Mouse (Mus musculus): ENCODE data around the gene Fshb. TPM values are rescaled to one million over a fixed set of nuclear protein-coding genes. Genes with fewer than 3 reads are reported as not detected.

Fshb gene
- polyA plus RNA-seq (2015; fragmentation: Nextera tagmentation; extraction: Ambion mirVana) = not detected in 2 replicates

- Histone ChIP-seq H3K4me2 (ENCODE audit: low read depth, low read length) (no peak within 1 kb of the TSS), H3K36me3 (ENCODE audit: control insufficient read depth, insufficient read depth) (no peaks in the 10 kb centered on the region), H3K9me3 (replicated peaks; ENCODE audit: control insufficient read depth, low read length) (no peaks in the 10 kb centered on the region), H3K4me1 (ENCODE audit: control insufficient read depth, insufficient read depth, low read length) (no peaks in the 10 kb centered on the region), H3K4me3 (ENCODE audit: low read length) (no peak within 1 kb of the TSS), H3K27me3 (ENCODE audit: control insufficient read depth, insufficient read depth, low read length) (no peaks in the 10 kb centered on the region), H3K9ac (ENCODE audit: low read length) (no peak within 1 kb of the TSS), H3K27ac (ENCODE audit: low read length) (no peak within 1 kb of the TSS)
- WGBS = 67% methylated on average over 4 of the region's 4 CpGs
- ATAC-seq (replicated peaks; ENCODE audit: extremely low read depth, insufficient read depth, low FRiP score) = no peak
These were observed at the start of gene Fshb for GRCm38 (mm10) chr2:107059556-107059955. Fshb (minus strand) TSS chr2:107059656.

- Histone ChIP-seq H3K9ac (ENCODE audit: low read length) (no peak overlapping the region), H3K4me1 (ENCODE audit: control insufficient read depth, insufficient read depth, low read length) (peaks cover 6% of the 10 kb centered on the region), H3K36me3 (ENCODE audit: control insufficient read depth, insufficient read depth) (no peaks in the 10 kb centered on the region), H3K27me3 (ENCODE audit: control insufficient read depth, insufficient read depth, low read length) (no peaks in the 10 kb centered on the region), H3K4me2 (ENCODE audit: low read depth, low read length) (no peak overlapping the region), H3K4me3 (ENCODE audit: low read length) (no peak overlapping the region), H3K9me3 (replicated peaks; ENCODE audit: control insufficient read depth, low read length) (no peaks in the 10 kb centered on the region), H3K27ac (ENCODE audit: low read length) (no peak overlapping the region)
- no peak for ATAC-seq (replicated peaks; ENCODE audit: extremely low read depth, insufficient read depth, low FRiP score)
- 61% methylated on average over 2 of the region's 2 CpGs for WGBS
These were observed 24.8 kb upstream of the Fshb start for GRCm38 (mm10) chr2:107084256-107084655.

- 41% methylated on average over 14 of the region's 14 CpGs for WGBS
These were observed 23.8 kb upstream of the Fshb start for GRCm38 (mm10) chr2:107083071-107083885.

GRCm38 (mm10) chr2:107063260-107063659 lies 3.8 kb upstream of the Fshb start:
- Histone ChIP-seq H3K4me3 (ENCODE audit: low read length) (no peak overlapping the region), H3K36me3 (ENCODE audit: control insufficient read depth, insufficient read depth) (no peaks in the 10 kb centered on the region), H3K4me2 (ENCODE audit: low read depth, low read length) (no peak overlapping the region), H3K27me3 (ENCODE audit: control insufficient read depth, insufficient read depth, low read length) (no peaks in the 10 kb centered on the region), H3K4me1 (ENCODE audit: control insufficient read depth, insufficient read depth, low read length) (no peaks in the 10 kb centered on the region), H3K27ac (ENCODE audit: low read length) (no peak overlapping the region), H3K9me3 (replicated peaks; ENCODE audit: control insufficient read depth, low read length) (no peaks in the 10 kb centered on the region), H3K9ac (ENCODE audit: low read length) (no peak overlapping the region)
- ATAC-seq (replicated peaks; ENCODE audit: extremely low read depth, insufficient read depth, low FRiP score) = no peak
- WGBS = 45% methylated on average over 2 of the region's 2 CpGs

More at GRCm38 (mm10) chr2:107083071-107083885, 23.8 kb upstream of the Fshb start:
- Histone ChIP-seq H3K27me3 (ENCODE audit: control insufficient read depth, insufficient read depth, low read length) (no peaks in the 10 kb centered on the region), H3K9ac (ENCODE audit: low read length) (no peak overlapping the region), H3K36me3 (ENCODE audit: control insufficient read depth, insufficient read depth) (no peaks in the 10 kb centered on the region), H3K4me1 (ENCODE audit: control insufficient read depth, insufficient read depth, low read length) (peaks cover 6% of the 10 kb centered on the region), H3K27ac (ENCODE audit: low read length) (peak overlapping the region; percentile 73), H3K9me3 (replicated peaks; ENCODE audit: control insufficient read depth, low read length) (no peaks in the 10 kb centered on the region), H3K4me3 (ENCODE audit: low read length) (peak overlapping the region; percentile 2), H3K4me2 (ENCODE audit: low read depth, low read length) (peak overlapping the region; percentile 29)
- no peak for ATAC-seq (replicated peaks; ENCODE audit: extremely low read depth, insufficient read depth, low FRiP score)

- no peak for ATAC-seq (replicated peaks; ENCODE audit: extremely low read depth, insufficient read depth, low FRiP score)
- H3K4me2 ChIP-seq (ENCODE audit: low read depth, low read length) = no peak overlapping the region
- no peak overlapping the region for H3K4me3 ChIP-seq (ENCODE audit: low read length)
- no peaks in the 10 kb centered on the region for H3K9me3 ChIP-seq (replicated peaks; ENCODE audit: control insufficient read depth, low read length)
- no peak overlapping the region for H3K9ac ChIP-seq (ENCODE audit: low read length)
- no peak overlapping the region for H3K27ac ChIP-seq (ENCODE audit: low read length)
- no peaks in the 10 kb centered on the region for H3K36me3 ChIP-seq (ENCODE audit: control insufficient read depth, insufficient read depth)
- H3K4me1 ChIP-seq (ENCODE audit: control insufficient read depth, insufficient read depth, low read length) = no peaks in the 10 kb centered on the region
- H3K27me3 ChIP-seq (ENCODE audit: control insufficient read depth, insufficient read depth, low read length) = no peaks in the 10 kb centered on the region
These were observed 13.5 kb downstream of the Fshb start for GRCm38 (mm10) chr2:107045955-107046354.

GRCm38 (mm10) chr2:107040816-107041215 lies 18.6 kb downstream of the Fshb start:
- no peak overlapping the region for H3K4me3 ChIP-seq (ENCODE audit: low read length)
- no peak overlapping the region for H3K9ac ChIP-seq (ENCODE audit: low read length)
- no peak overlapping the region for H3K27ac ChIP-seq (ENCODE audit: low read length)
- H3K4me1 ChIP-seq (ENCODE audit: control insufficient read depth, insufficient read depth, low read length) = peaks cover 4% of the 10 kb centered on the region; the same call in 1 of the 2 replicates
- no peak overlapping the region for H3K4me2 ChIP-seq (ENCODE audit: low read depth, low read length)
- WGBS = 66% methylated on average over 4 of the region's 4 CpGs
- no peak for ATAC-seq (replicated peaks; ENCODE audit: extremely low read depth, insufficient read depth, low FRiP score)
- no peaks in the 10 kb centered on the region for H3K27me3 ChIP-seq (ENCODE audit: control insufficient read depth, insufficient read depth, low read length)
- H3K36me3 ChIP-seq (ENCODE audit: control insufficient read depth, insufficient read depth) = no peaks in the 10 kb centered on the region
- H3K9me3 ChIP-seq (replicated peaks; ENCODE audit: control insufficient read depth, low read length) = no peaks in the 10 kb centered on the region

- Histone ChIP-seq H3K4me1 (ENCODE audit: control insufficient read depth, insufficient read depth, low read length) (peaks cover 4% of the 10 kb centered on the region; the same call in 1 of the 2 replicates), H3K36me3 (ENCODE audit: control insufficient read depth, insufficient read depth) (no peaks in the 10 kb centered on the region), H3K27ac (ENCODE audit: low read length) (no peak overlapping the region), H3K4me3 (ENCODE audit: low read length) (no peak overlapping the region), H3K27me3 (ENCODE audit: control insufficient read depth, insufficient read depth, low read length) (no peaks in the 10 kb centered on the region), H3K9ac (ENCODE audit: low read length) (no peak overlapping the region), H3K4me2 (ENCODE audit: low read depth, low read length) (no peak overlapping the region), H3K9me3 (replicated peaks; ENCODE audit: control insufficient read depth, low read length) (no peaks in the 10 kb centered on the region)
- WGBS = 26% methylated on average over 2 of the region's 2 CpGs
- ATAC-seq (replicated peaks; ENCODE audit: extremely low read depth, insufficient read depth, low FRiP score) = no peak
These were observed 23.5 kb downstream of the Fshb start for GRCm38 (mm10) chr2:107035980-107036379.

- ATAC-seq (replicated peaks; ENCODE audit: extremely low read depth, insufficient read depth, low FRiP score) = no peak
These were observed 34.8 kb downstream of the Fshb start for GRCm38 (mm10) chr2:107024694-107025093.

GRCm38 (mm10) chr2:107022713-107023112 lies 36.7 kb downstream of the Fshb start:
- no peaks in the 10 kb centered on the region for H3K27me3 ChIP-seq (ENCODE audit: control insufficient read depth, insufficient read depth, low read length)
- H3K4me2 ChIP-seq (ENCODE audit: low read depth, low read length) = no peak overlapping the region
- H3K27ac ChIP-seq (ENCODE audit: low read length) = no peak overlapping the region
- H3K36me3 ChIP-seq (ENCODE audit: control insufficient read depth, insufficient read depth) = no peaks in the 10 kb centered on the region
- H3K4me1 ChIP-seq (ENCODE audit: control insufficient read depth, insufficient read depth, low read length) = 0 out of 2 replicates have a peak, but pooled peaks cover 2% of the 10 kb centered on the region
- H3K4me3 ChIP-seq (ENCODE audit: low read length) = no peak overlapping the region
- no peak for ATAC-seq (replicated peaks; ENCODE audit: extremely low read depth, insufficient read depth, low FRiP score)
- 92% methylated on average over 5 of the region's 5 CpGs for WGBS
- H3K9me3 ChIP-seq (replicated peaks; ENCODE audit: control insufficient read depth, low read length) = no peaks in the 10 kb centered on the region
- no peak overlapping the region for H3K9ac ChIP-seq (ENCODE audit: low read length)

More at GRCm38 (mm10) chr2:107024694-107025093, 34.8 kb downstream of the Fshb start:
- Histone ChIP-seq H3K4me1 (ENCODE audit: control insufficient read depth, insufficient read depth, low read length) (0 out of 2 replicates have a peak, but pooled peaks cover 2% of the 10 kb centered on the region), H3K9ac (ENCODE audit: low read length) (no peak overlapping the region), H3K27ac (ENCODE audit: low read length) (no peak overlapping the region), H3K4me2 (ENCODE audit: low read depth, low read length) (no peak overlapping the region), H3K27me3 (ENCODE audit: control insufficient read depth, insufficient read depth, low read length) (no peaks in the 10 kb centered on the region), H3K36me3 (ENCODE audit: control insufficient read depth, insufficient read depth) (no peaks in the 10 kb centered on the region), H3K4me3 (ENCODE audit: low read length) (no peak overlapping the region), H3K9me3 (replicated peaks; ENCODE audit: control insufficient read depth, low read length) (no peaks in the 10 kb centered on the region)
- 70% methylated on average over 4 of the region's 4 CpGs for WGBS
